ENCODE assay signal across 8 mouse cellular contexts in the genomic region with DNA sequence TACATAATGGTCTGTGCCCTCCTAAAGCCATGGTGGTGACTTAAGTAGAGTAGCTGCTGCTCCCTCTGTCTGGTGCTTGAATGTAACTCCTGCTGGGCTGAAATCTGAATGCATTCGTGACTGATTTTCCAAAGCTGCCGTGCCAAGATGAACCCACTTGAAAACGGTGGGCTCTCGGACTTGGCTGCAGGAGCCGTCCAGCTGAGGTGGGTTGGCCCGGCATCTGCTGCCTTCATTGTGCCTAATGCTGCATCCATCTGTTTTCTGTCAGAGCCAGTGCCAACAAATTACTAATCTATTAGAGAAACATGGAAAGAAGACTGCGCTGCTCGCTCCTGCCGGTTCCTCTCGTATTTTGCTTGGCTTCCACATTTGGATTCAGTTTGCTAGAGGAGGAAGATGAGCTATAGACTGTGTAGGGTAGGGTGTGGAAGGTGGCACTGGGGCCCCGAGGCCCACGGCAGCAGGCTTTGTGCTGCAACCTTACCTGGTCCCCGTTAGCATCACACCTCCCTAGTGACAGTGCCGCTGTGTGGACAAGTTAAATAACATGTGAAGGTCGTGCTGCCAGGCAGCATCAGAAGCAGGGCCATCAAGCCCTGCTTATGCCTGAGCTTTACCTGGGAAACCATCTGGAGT.
DNase-seq lines count a peak whose midpoint lies in the region; ATAC-seq lines count a peak whose summit lies in the region.

No protein-coding gene starts in this region.

- peaks cover 32% of the 10 kb centered on the region for H3K4me1 ChIP-seq in hindbrain, embryonic 12.5 days
- H3K4me1 ChIP-seq in hindbrain, embryonic 10.5 days (replicated peaks) = peaks cover 18% of the 10 kb centered on the region
- H3K4me1 ChIP-seq in forebrain, embryonic 15.5 days = peaks cover 45% of the 10 kb centered on the region
- peaks cover 34% of the 10 kb centered on the region for H3K4me1 ChIP-seq in limb, embryonic 10.5 days

- H3K4me3 ChIP-seq in hindbrain, embryonic 12.5 days = no peak overlapping the region
- no peak overlapping the region for H3K4me3 ChIP-seq in hindbrain, embryonic 10.5 days
- H3K4me3 ChIP-seq in forebrain, embryonic 15.5 days = no peak overlapping the region
- H3K4me3 ChIP-seq in limb, embryonic 10.5 days = no peak overlapping the region

- H3K27ac ChIP-seq in hindbrain, embryonic 12.5 days = peak overlapping the region; percentile 60; the same call in 1 of the 2 replicates
- no peak overlapping the region for H3K27ac ChIP-seq in hindbrain, embryonic 10.5 days
- peak overlapping the region; percentile 87 for H3K27ac ChIP-seq in forebrain, embryonic 15.5 days (replicated peaks)
- peak overlapping the region; percentile 44 for H3K27ac ChIP-seq in limb, embryonic 10.5 days

- ATAC-seq in hindbrain, embryonic 12.5 days (ENCODE audit: low FRiP score) = 0 out of 2 replicates have a peak, but pooled peaks have one; percentile 50
- ATAC-seq in forebrain, embryonic 15.5 days (replicated peaks) = peak; percentile 86

- H3K36me3 ChIP-seq in hindbrain, embryonic 12.5 days = peaks cover 15% of the 10 kb centered on the region
- H3K36me3 ChIP-seq in hindbrain, embryonic 10.5 days = peaks cover 33% of the 10 kb centered on the region
- peaks cover 5% of the 10 kb centered on the region for H3K36me3 ChIP-seq in forebrain, embryonic 15.5 days
- peaks cover 48% of the 10 kb centered on the region for H3K36me3 ChIP-seq in limb, embryonic 10.5 days

- H3K9me3 ChIP-seq in hindbrain, embryonic 12.5 days (replicated peaks) = no peaks in the 10 kb centered on the region
- no peaks in the 10 kb centered on the region for H3K9me3 ChIP-seq in hindbrain, embryonic 10.5 days
- H3K9me3 ChIP-seq in forebrain, embryonic 15.5 days = no peaks in the 10 kb centered on the region
- no peaks in the 10 kb centered on the region for H3K9me3 ChIP-seq in limb, embryonic 10.5 days (replicated peaks)

- no peak for DNase-seq in hindbrain, embryonic 10.5 days (ENCODE audit: low spot score)
- peak; percentile 64 for DNase-seq in cerebellum, adult 11-12 months
- no peak for DNase-seq in limb, embryonic 10.5 days (ENCODE audit: low spot score)
- DNase-seq in thymus, postnatal 0 days (ENCODE audit: low spot score) = no peak
- DNase-seq in urinary bladder, postnatal 4 days (ENCODE audit: low spot score in 2 of 2) = no peak
- DNase-seq in gastrocnemius, postnatal 25 days = no peak

- no peaks in the 10 kb centered on the region for H3K27me3 ChIP-seq in hindbrain, embryonic 12.5 days
- H3K27me3 ChIP-seq in hindbrain, embryonic 10.5 days (ENCODE audit: insufficient read depth, poor library complexity, severe bottlenecking) = no peaks in the 10 kb centered on the region
- no peaks in the 10 kb centered on the region for H3K27me3 ChIP-seq in forebrain, embryonic 15.5 days
- no peaks in the 10 kb centered on the region for H3K27me3 ChIP-seq in limb, embryonic 10.5 days (ENCODE audit: low read depth, poor library complexity, severe bottlenecking)

- 60% methylated on average over 15 of the region's 15 CpGs for WGBS in hindbrain, embryonic 12.5 days
- 86% methylated on average over 15 of the region's 15 CpGs for WGBS in hindbrain, embryonic 10.5 days
- WGBS in forebrain, embryonic 15.5 days = 22% methylated on average over 15 of the region's 15 CpGs
- 72% methylated on average over 15 of the region's 15 CpGs for WGBS in limb, embryonic 10.5 days

- no peak overlapping the region for H3K4me2 ChIP-seq in hindbrain, embryonic 12.5 days (replicated peaks)
- H3K4me2 ChIP-seq in forebrain, embryonic 15.5 days (replicated peaks) = peak overlapping the region; percentile 16; the same call in 1 of the 2 replicates

- H3K9ac ChIP-seq in hindbrain, embryonic 12.5 days = no peak overlapping the region
- no peak overlapping the region; the same call in 1 of the 2 replicates for H3K9ac ChIP-seq in forebrain, embryonic 15.5 days (replicated peaks)
